8 mouse cellular contexts compared by ENCODE assay signal in genomic region chr5:145205041-145205440, GRCm38 (mm10). TPM values are rescaled to one million over a fixed set of nuclear protein-coding genes. Genes with fewer than 3 reads are reported as not detected.
DNase-seq lines count a peak whose midpoint lies in the region; ATAC-seq and TF ChIP-seq lines count a peak whose summit lies in the region.

No protein-coding gene starts in this region.

- H3K9me3 ChIP-seq in forebrain, embryonic 12.5 days: no peaks in the 10 kb centered on the region
- no peaks in the 10 kb centered on the region for H3K9me3 ChIP-seq in liver, embryonic 13.5 days (replicated peaks)
- no peaks in the 10 kb centered on the region; the same call in 1 of the 2 replicates for H3K9me3 ChIP-seq in stomach, embryonic 16.5 days (replicated peaks; ENCODE audit: control insufficient read depth, low read length)

- H3K36me3 ChIP-seq in testis, adult 2 months (ENCODE audit: control insufficient read depth, insufficient read depth, low read length): 0 out of 2 replicates have a peak, but pooled peaks cover 1% of the 10 kb centered on the region
- H3K36me3 ChIP-seq in forebrain, embryonic 12.5 days (replicated peaks): peaks cover 19% of the 10 kb centered on the region
- peaks cover 19% of the 10 kb centered on the region for H3K36me3 ChIP-seq in liver, embryonic 13.5 days
- H3K36me3 ChIP-seq in stomach, embryonic 16.5 days (ENCODE audit: control insufficient read depth, insufficient read depth, low read length): peaks cover 5% of the 10 kb centered on the region

- WGBS in forebrain, embryonic 12.5 days: 19% methylated on average over 9 of the region's 9 CpGs
- 11% methylated on average over 9 of the region's 9 CpGs for WGBS in liver, embryonic 13.5 days (ENCODE audit: insufficient replicate concordance)
- WGBS in stomach, embryonic 16.5 days: 22% methylated on average over 9 of the region's 9 CpGs

- no peak for TF ChIP-seq CTCF in testis, adult 2 months (IDR thresholded peaks at IDR 0.05; ENCODE audit: control insufficient read depth, insufficient read depth, insufficient replicate concordance, low read depth, low read length)

- H3K4me1 ChIP-seq in testis, adult 2 months (ENCODE audit: control insufficient read depth, insufficient read depth, low read length): peaks cover 11% of the 10 kb centered on the region
- peaks cover 32% of the 10 kb centered on the region for H3K4me1 ChIP-seq in forebrain, embryonic 12.5 days
- peaks cover 52% of the 10 kb centered on the region for H3K4me1 ChIP-seq in liver, embryonic 13.5 days (replicated peaks)
- peaks cover 13% of the 10 kb centered on the region for H3K4me1 ChIP-seq in stomach, embryonic 16.5 days (ENCODE audit: control insufficient read depth, insufficient read depth, low read length)

- no peak for DNase-seq in testis, postnatal 10 days (ENCODE audit: low spot score)
- no peak for DNase-seq in liver, embryonic 13.5 days
- DNase-seq in left cerebral cortex, postnatal 36 days (ENCODE audit: low spot score in 2 of 2): no peak
- DNase-seq in ovary, adult 18-20 months (ENCODE audit: low spot score): no peak
- no peak for DNase-seq in spleen, adult 18-20 months

- peak overlapping the region; percentile 59 for H3K4me2 ChIP-seq in forebrain, embryonic 12.5 days
- peak overlapping the region; percentile 72 for H3K4me2 ChIP-seq in liver, embryonic 13.5 days
- H3K4me2 ChIP-seq in stomach, embryonic 16.5 days (ENCODE audit: low read depth, low read length): peak overlapping the region; percentile 64

- no peak overlapping the region for H3K27ac ChIP-seq in testis, adult 2 months (ENCODE audit: control insufficient read depth, insufficient read depth, low read depth, low read length)
- no peak overlapping the region for H3K27ac ChIP-seq in forebrain, embryonic 12.5 days
- H3K27ac ChIP-seq in liver, embryonic 13.5 days: 0 out of 2 replicates have a peak overlapping the region, but pooled peaks have one; percentile 26
- no peak overlapping the region for H3K27ac ChIP-seq in stomach, embryonic 16.5 days (ENCODE audit: low read length)

- ATAC-seq in forebrain, embryonic 12.5 days (ENCODE audit: low FRiP score): no peak
- no peak for ATAC-seq in liver, embryonic 13.5 days (ENCODE audit: low read depth)
- no peak for ATAC-seq in stomach, embryonic 16.5 days (ENCODE audit: insufficient read depth, low FRiP score)

- peak overlapping the region; percentile 66 for H3K4me3 ChIP-seq in testis, adult 2 months (ENCODE audit: control insufficient read depth, low read depth, low read length)
- peak overlapping the region; percentile 58 for H3K4me3 ChIP-seq in forebrain, embryonic 12.5 days (replicated peaks)
- peak overlapping the region; percentile 67 for H3K4me3 ChIP-seq in liver, embryonic 13.5 days (replicated peaks)
- peak overlapping the region; percentile 83 for H3K4me3 ChIP-seq in stomach, embryonic 16.5 days (replicated peaks; ENCODE audit: low read length)

- intact Hi-C loops in left cerebral cortex, postnatal 36 days (cut with DNase I): loop anchor here (2.0 kb wide), 2 partner anchors 26 to 76 kb away; partner anchors contain the start of genes Zfp655 and Zscan25

- TF ChIP-seq POLR2A in testis, adult 2 months (IDR thresholded peaks at IDR 0.05; ENCODE audit: control insufficient read depth, low read depth, low read length): no peak

- no peaks in the 10 kb centered on the region for H3K27me3 ChIP-seq in testis, adult 2 months (ENCODE audit: control insufficient read depth, insufficient read depth, low read length)
- H3K27me3 ChIP-seq in forebrain, embryonic 12.5 days: no peaks in the 10 kb centered on the region
- H3K27me3 ChIP-seq in liver, embryonic 13.5 days: no peaks in the 10 kb centered on the region
- no peaks in the 10 kb centered on the region for H3K27me3 ChIP-seq in stomach, embryonic 16.5 days (ENCODE audit: control insufficient read depth, insufficient read depth, low read length)

- H3K9ac ChIP-seq in forebrain, embryonic 12.5 days: no peak overlapping the region
- peak overlapping the region; percentile 68 for H3K9ac ChIP-seq in liver, embryonic 13.5 days
- H3K9ac ChIP-seq in stomach, embryonic 16.5 days (ENCODE audit: low read length): peak overlapping the region; percentile 20

RNA-seq across cellular contexts. Expression of gene Zkscan5, which starts 0.7 kb away (rescaled TPM):
- 8.2 and 9.4 TPM in 2 replicates for polyA plus RNA-seq in testis, adult 2 months (2012; rRNA removed)
- 19.6 and 21.4 TPM in 2 replicates for polyA plus RNA-seq in forebrain, embryonic 12.5 days (2016; fragmentation: Nextera tagmentation; extraction: Ambion mirVana)
- 3.7 and 4.3 TPM in 2 replicates for polyA plus RNA-seq in liver, embryonic 13.5 days (2015; fragmentation: Nextera tagmentation; extraction: Ambion mirVana)
- polyA plus RNA-seq in stomach, embryonic 16.5 days (2015; fragmentation: Nextera tagmentation; extraction: Ambion mirVana): 11.1 and 11.3 TPM in 2 replicates
- total RNA-seq in left cerebral cortex, postnatal 36 days (2021): 10 to 100 TPM; 10.8 to 11.9 TPM

RNA-seq across cellular contexts. Expression of gene Zkscan14, which starts 3.4 kb away (rescaled TPM):
- 3.3 and 3.4 TPM in 2 replicates for polyA plus RNA-seq in testis, adult 2 months (2012; rRNA removed)
- polyA plus RNA-seq in forebrain, embryonic 12.5 days (2016; fragmentation: Nextera tagmentation; extraction: Ambion mirVana): 8.0 and 9.0 TPM in 2 replicates
- 5.9 and 6.0 TPM in 2 replicates for polyA plus RNA-seq in liver, embryonic 13.5 days (2015; fragmentation: Nextera tagmentation; extraction: Ambion mirVana)
- 8.5 and 9.3 TPM in 2 replicates for polyA plus RNA-seq in stomach, embryonic 16.5 days (2015; fragmentation: Nextera tagmentation; extraction: Ambion mirVana)
- total RNA-seq in left cerebral cortex, postnatal 36 days (2021): 10 to 100 TPM; 12.6 to 14.3 TPM

RNA-seq across cellular contexts. Expression of gene Atp5j2, which starts 13.2 kb away (rescaled TPM):
- polyA plus RNA-seq in testis, adult 2 months (2012; rRNA removed): 98.4 and 101 TPM in 2 replicates
- polyA plus RNA-seq in forebrain, embryonic 12.5 days (2016; fragmentation: Nextera tagmentation; extraction: Ambion mirVana): 523 and 541 TPM in 2 replicates
- 566 and 569 TPM in 2 replicates for polyA plus RNA-seq in liver, embryonic 13.5 days (2015; fragmentation: Nextera tagmentation; extraction: Ambion mirVana)
- polyA plus RNA-seq in stomach, embryonic 16.5 days (2015; fragmentation: Nextera tagmentation; extraction: Ambion mirVana): 705 and 758 TPM in 2 replicates
- total RNA-seq in left cerebral cortex, postnatal 36 days (2021): 100 to 1,000 TPM; 219 to 270 TPM

RNA-seq across cellular contexts. Expression of gene Zfp655, which starts 26.5 kb away (rescaled TPM):
- 5.9 and 7.4 TPM in 2 replicates for polyA plus RNA-seq in testis, adult 2 months (2012; rRNA removed)
- polyA plus RNA-seq in forebrain, embryonic 12.5 days (2016; fragmentation: Nextera tagmentation; extraction: Ambion mirVana): 37.4 and 38.0 TPM in 2 replicates
- polyA plus RNA-seq in liver, embryonic 13.5 days (2015; fragmentation: Nextera tagmentation; extraction: Ambion mirVana): 18.6 and 21.8 TPM in 2 replicates
- 33.8 and 34.2 TPM in 2 replicates for polyA plus RNA-seq in stomach, embryonic 16.5 days (2015; fragmentation: Nextera tagmentation; extraction: Ambion mirVana)
- total RNA-seq in left cerebral cortex, postnatal 36 days (2021): 10 to 100 TPM; 31.2 to 31.6 TPM

RNA-seq across cellular contexts. Expression of gene Cpsf4, which starts 38.0 kb away (rescaled TPM):
- 23.0 and 25.5 TPM in 2 replicates for polyA plus RNA-seq in testis, adult 2 months (2012; rRNA removed)
- 65.7 and 69.5 TPM in 2 replicates for polyA plus RNA-seq in forebrain, embryonic 12.5 days (2016; fragmentation: Nextera tagmentation; extraction: Ambion mirVana)
- polyA plus RNA-seq in liver, embryonic 13.5 days (2015; fragmentation: Nextera tagmentation; extraction: Ambion mirVana): 32.4 and 34.7 TPM in 2 replicates
- polyA plus RNA-seq in stomach, embryonic 16.5 days (2015; fragmentation: Nextera tagmentation; extraction: Ambion mirVana): 35.2 and 36.3 TPM in 2 replicates
- total RNA-seq in left cerebral cortex, postnatal 36 days (2021): 10 to 100 TPM; 23.2 to 26.9 TPM
